Mouse (Mus musculus): Measurements from ENCODE around the gene Gm21209. TPM values are rescaled to one million over a fixed set of nuclear protein-coding genes. Genes with fewer than 3 reads are reported as not detected.
"Not testable (repeated sequence)": the region's sequence is repeated elsewhere in the genome, so short reads cannot be mapped to it uniquely, and the experiment has no call there.

Gm21209 gene
- not detected in 2 replicates for polyA plus RNA-seq (2016; fragmentation: Nextera tagmentation; extraction: Ambion mirVana)

DNA sequence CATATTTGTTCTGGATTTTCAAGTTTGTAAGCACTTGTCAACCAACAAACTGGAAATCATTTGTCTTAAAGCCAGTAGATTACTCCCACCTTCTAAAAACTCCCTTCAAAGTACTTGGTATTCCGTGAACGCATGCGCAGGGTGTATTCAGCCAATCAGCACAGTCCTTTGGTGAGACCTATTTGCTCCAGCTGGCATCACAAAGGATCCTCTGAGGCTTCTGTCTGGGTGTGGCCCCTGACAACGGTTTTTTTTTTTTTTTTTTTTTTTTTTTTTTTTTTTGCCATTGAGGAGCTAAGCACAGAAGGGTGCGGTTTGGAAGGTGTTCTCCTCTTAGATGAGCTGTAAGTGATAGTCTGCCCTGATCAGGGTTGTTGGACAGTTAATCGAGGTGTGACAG lies at the start of gene Gm21209:
Gene Gm21209 (plus strand): TSS at position 301 of the 400 bp plus-strand sequence.
- H3K4me3 ChIP-seq; ATAC-seq (ENCODE audit: insufficient number of reproducible peaks, insufficient read depth, low FRiP score, low TSS enrichment); H3K4me2 ChIP-seq (replicated peaks); H3K27ac ChIP-seq; H3K27me3 ChIP-seq; H3K4me1 ChIP-seq; H3K9me3 ChIP-seq; H3K9ac ChIP-seq; H3K36me3 ChIP-seq: not testable (repeated sequence)
- no CpG with 5 or more reads among the region's 6 CpGs for WGBS
